Mouse (Mus musculus): ENCODE data around the gene Pgpep1. TPM values are rescaled to one million over a fixed set of nuclear protein-coding genes. Genes with fewer than 3 reads are reported as not detected.

Pgpep1 gene
- polyA plus RNA-seq (2014; fragmentation: Illumina TruSeq; extraction: RNeasy Lipid Tissue Mini Kit (QIAGEN cat#74804); ENCODE audit: low read depth, low replicate concordance): 54.4 TPM

GRCm38 (mm10) chr8:70660273-70660725, at the start of gene Pgpep1:
TSS of gene Pgpep1 (minus strand) at chr8:70660388.

GRCm38 (mm10) chr8:70703287-70703686, 43.1 kb upstream of the Pgpep1 start, which contains the start of gene Iqcn:
TSS of gene Iqcn (plus strand) at chr8:70703457.

GRCm38 (mm10) chr8:70698310-70699109, 38.3 kb upstream of the Pgpep1 start, which contains the start of gene Jund:
TSS of gene Jund (plus strand) at chr8:70698949.

GRCm38 (mm10) chr8:70673079-70673856, 13.1 kb upstream of the Pgpep1 start, which contains the start of gene Lsm4:
TSS of gene Lsm4 (plus strand) at chr8:70673248.

GRCm38 (mm10) chr8:70632346-70632892, 27.8 kb downstream of the Pgpep1 start, which contains the start of gene Gdf15:
TSS of gene Gdf15 (minus strand) at chr8:70632456.

GRCm38 (mm10) chr8:70615894-70616293, 44.3 kb downstream of the Pgpep1 start, which contains the start of gene Lrrc25:
TSS of gene Lrrc25 (plus strand) at chr8:70616155.

GRCm38 (mm10) chr8:70608749-70609367, 51.3 kb downstream of the Pgpep1 start, which contains the start of gene Ssbp4:
TSS of gene Ssbp4 (minus strand) at chr8:70608872.

Other genes starting within 250 kb of the Pgpep1 start
- 15.7 TPM for gene Crtc1, start 220.8 kb downstream of the Pgpep1 start, polyA plus RNA-seq (2014; fragmentation: Illumina TruSeq; extraction: RNeasy Lipid Tissue Mini Kit (QIAGEN cat#74804); ENCODE audit: low read depth, low replicate concordance)
- gene Klhl26, start 183.4 kb downstream of the Pgpep1 start, polyA plus RNA-seq (2014; fragmentation: Illumina TruSeq; extraction: RNeasy Lipid Tissue Mini Kit (QIAGEN cat#74804); ENCODE audit: low read depth, low replicate concordance): 20.7 TPM
- gene Tmem59l, start 173.0 kb downstream of the Pgpep1 start, polyA plus RNA-seq (2014; fragmentation: Illumina TruSeq; extraction: RNeasy Lipid Tissue Mini Kit (QIAGEN cat#74804); ENCODE audit: low read depth, low replicate concordance): 0.74 TPM
- gene Crlf1, start 167.2 kb downstream of the Pgpep1 start, polyA plus RNA-seq (2014; fragmentation: Illumina TruSeq; extraction: RNeasy Lipid Tissue Mini Kit (QIAGEN cat#74804); ENCODE audit: low read depth, low replicate concordance): 2.1 TPM
- 92.5 TPM for gene Rex1bd, start 153.6 kb downstream of the Pgpep1 start, polyA plus RNA-seq (2014; fragmentation: Illumina TruSeq; extraction: RNeasy Lipid Tissue Mini Kit (QIAGEN cat#74804); ENCODE audit: low read depth, low replicate concordance)
- gene Uba52, start 149.6 kb downstream of the Pgpep1 start, polyA plus RNA-seq (2014; fragmentation: Illumina TruSeq; extraction: RNeasy Lipid Tissue Mini Kit (QIAGEN cat#74804); ENCODE audit: low read depth, low replicate concordance): 1,821 TPM
- 255 TPM for gene Fkbp8, start 132.7 kb downstream of the Pgpep1 start, polyA plus RNA-seq (2014; fragmentation: Illumina TruSeq; extraction: RNeasy Lipid Tissue Mini Kit (QIAGEN cat#74804); ENCODE audit: low read depth, low replicate concordance)
- 67.9 TPM for gene Kxd1, start 132.4 kb downstream of the Pgpep1 start, polyA plus RNA-seq (2014; fragmentation: Illumina TruSeq; extraction: RNeasy Lipid Tissue Mini Kit (QIAGEN cat#74804); ENCODE audit: low read depth, low replicate concordance)
- gene Ell, start 120.9 kb downstream of the Pgpep1 start, polyA plus RNA-seq (2014; fragmentation: Illumina TruSeq; extraction: RNeasy Lipid Tissue Mini Kit (QIAGEN cat#74804); ENCODE audit: low read depth, low replicate concordance): 20.8 TPM
- 351 TPM for gene Isyna1, start 66.0 kb downstream of the Pgpep1 start, polyA plus RNA-seq (2014; fragmentation: Illumina TruSeq; extraction: RNeasy Lipid Tissue Mini Kit (QIAGEN cat#74804); ENCODE audit: low read depth, low replicate concordance)
- 112 TPM for gene Ssbp4, start 51.5 kb downstream of the Pgpep1 start, polyA plus RNA-seq (2014; fragmentation: Illumina TruSeq; extraction: RNeasy Lipid Tissue Mini Kit (QIAGEN cat#74804); ENCODE audit: low read depth, low replicate concordance)
- gene Lrrc25, start 44.2 kb downstream of the Pgpep1 start, polyA plus RNA-seq (2014; fragmentation: Illumina TruSeq; extraction: RNeasy Lipid Tissue Mini Kit (QIAGEN cat#74804); ENCODE audit: low read depth, low replicate concordance): 5.1 TPM
- 1.2 TPM for gene Gdf15, start 27.9 kb downstream of the Pgpep1 start, polyA plus RNA-seq (2014; fragmentation: Illumina TruSeq; extraction: RNeasy Lipid Tissue Mini Kit (QIAGEN cat#74804); ENCODE audit: low read depth, low replicate concordance)
- 67.6 TPM for gene Lsm4, start 12.9 kb upstream of the Pgpep1 start, polyA plus RNA-seq (2014; fragmentation: Illumina TruSeq; extraction: RNeasy Lipid Tissue Mini Kit (QIAGEN cat#74804); ENCODE audit: low read depth, low replicate concordance)
- gene Jund, start 38.6 kb upstream of the Pgpep1 start, polyA plus RNA-seq (2014; fragmentation: Illumina TruSeq; extraction: RNeasy Lipid Tissue Mini Kit (QIAGEN cat#74804); ENCODE audit: low read depth, low replicate concordance): 72.1 TPM
- 4.9 TPM for gene Iqcn, start 43.1 kb upstream of the Pgpep1 start, polyA plus RNA-seq (2014; fragmentation: Illumina TruSeq; extraction: RNeasy Lipid Tissue Mini Kit (QIAGEN cat#74804); ENCODE audit: low read depth, low replicate concordance)
- gene Gm3336, start 58.2 kb upstream of the Pgpep1 start, polyA plus RNA-seq (2014; fragmentation: Illumina TruSeq; extraction: RNeasy Lipid Tissue Mini Kit (QIAGEN cat#74804); ENCODE audit: low read depth, low replicate concordance): not detected
- gene Pde4c, start 63.3 kb upstream of the Pgpep1 start, polyA plus RNA-seq (2014; fragmentation: Illumina TruSeq; extraction: RNeasy Lipid Tissue Mini Kit (QIAGEN cat#74804); ENCODE audit: low read depth, low replicate concordance): 5.3 TPM
- gene Rab3a, start 94.3 kb upstream of the Pgpep1 start, polyA plus RNA-seq (2014; fragmentation: Illumina TruSeq; extraction: RNeasy Lipid Tissue Mini Kit (QIAGEN cat#74804); ENCODE audit: low read depth, low replicate concordance): 27.6 TPM
- gene Mpv17l2, start 100.6 kb upstream of the Pgpep1 start, polyA plus RNA-seq (2014; fragmentation: Illumina TruSeq; extraction: RNeasy Lipid Tissue Mini Kit (QIAGEN cat#74804); ENCODE audit: low read depth, low replicate concordance): 52.2 TPM
- 38.8 TPM for gene Pik3r2, start 116.3 kb upstream of the Pgpep1 start, polyA plus RNA-seq (2014; fragmentation: Illumina TruSeq; extraction: RNeasy Lipid Tissue Mini Kit (QIAGEN cat#74804); ENCODE audit: low read depth, low replicate concordance)
- gene Mast3, start 144.7 kb upstream of the Pgpep1 start, polyA plus RNA-seq (2014; fragmentation: Illumina TruSeq; extraction: RNeasy Lipid Tissue Mini Kit (QIAGEN cat#74804); ENCODE audit: low read depth, low replicate concordance): 36.3 TPM
- 0.74 TPM for gene Il12rb1, start 148.1 kb upstream of the Pgpep1 start, polyA plus RNA-seq (2014; fragmentation: Illumina TruSeq; extraction: RNeasy Lipid Tissue Mini Kit (QIAGEN cat#74804); ENCODE audit: low read depth, low replicate concordance)
- 60.9 TPM for gene Arrdc2, start 179.3 kb upstream of the Pgpep1 start, polyA plus RNA-seq (2014; fragmentation: Illumina TruSeq; extraction: RNeasy Lipid Tissue Mini Kit (QIAGEN cat#74804); ENCODE audit: low read depth, low replicate concordance)
- gene Kcnn1, start 202.9 kb upstream of the Pgpep1 start, polyA plus RNA-seq (2014; fragmentation: Illumina TruSeq; extraction: RNeasy Lipid Tissue Mini Kit (QIAGEN cat#74804); ENCODE audit: low read depth, low replicate concordance): 2.5 TPM
- 39.0 TPM for gene Ccdc124, start 213.5 kb upstream of the Pgpep1 start, polyA plus RNA-seq (2014; fragmentation: Illumina TruSeq; extraction: RNeasy Lipid Tissue Mini Kit (QIAGEN cat#74804); ENCODE audit: low read depth, low replicate concordance)
- 0.36 TPM for gene Slc5a5, start 232.4 kb upstream of the Pgpep1 start, polyA plus RNA-seq (2014; fragmentation: Illumina TruSeq; extraction: RNeasy Lipid Tissue Mini Kit (QIAGEN cat#74804); ENCODE audit: low read depth, low replicate concordance)
- gene Rpl18a, start 237.0 kb upstream of the Pgpep1 start, polyA plus RNA-seq (2014; fragmentation: Illumina TruSeq; extraction: RNeasy Lipid Tissue Mini Kit (QIAGEN cat#74804); ENCODE audit: low read depth, low replicate concordance): 2,052 TPM
- 18.8 TPM for gene Map1s, start 245.5 kb upstream of the Pgpep1 start, polyA plus RNA-seq (2014; fragmentation: Illumina TruSeq; extraction: RNeasy Lipid Tissue Mini Kit (QIAGEN cat#74804); ENCODE audit: low read depth, low replicate concordance)

Data from adipose tissue, adult 10 weeks (tissue).